Mouse (Mus musculus) testis, adult 2 months (tissue): ENCODE measurements at regions not wholly inside any gene's neighbourhood (a gene's known extent, or its start where the extent isn't known, plus 50 kb on each side); places are given as distances from the start of the nearest gene placed in this dataset.

ENCODE experiments used
- CTCF ChIP-seq: fragments of 200-500 bp; IDR thresholded peaks from 2 replicates; pipeline ENCODE4 v1.5.1; 2012; ENCODE audit warnings: low read depth, mild to moderate bottlenecking, inconsistent platforms, low read length, moderate library complexity; ENCODE audit not compliant: control insufficient read depth, insufficient read depth, insufficient replicate concordance
- POLR2A ChIP-seq: fragments of 200-500 bp; IDR thresholded peaks from 2 replicates; pipeline ENCODE4 v1.6.1; 2012; ENCODE audit warnings: low read depth, mild to moderate bottlenecking, inconsistent platforms, low read length, moderate library complexity; ENCODE audit not compliant: control insufficient read depth

GRCm38 (mm10) chr19:56102454-56103080 is 184.4 kb upstream of the Habp2 start:
- TF ChIP-seq CTCF (no peak), POLR2A (no peak)
